Mouse (Mus musculus): Measurements from ENCODE around the gene Myo3a.
"Not testable (repeated sequence)": the region's sequence is repeated elsewhere in the genome, so short reads cannot be mapped to it uniquely, and the experiment has no call there.

Gene Myo3a

DNA sequence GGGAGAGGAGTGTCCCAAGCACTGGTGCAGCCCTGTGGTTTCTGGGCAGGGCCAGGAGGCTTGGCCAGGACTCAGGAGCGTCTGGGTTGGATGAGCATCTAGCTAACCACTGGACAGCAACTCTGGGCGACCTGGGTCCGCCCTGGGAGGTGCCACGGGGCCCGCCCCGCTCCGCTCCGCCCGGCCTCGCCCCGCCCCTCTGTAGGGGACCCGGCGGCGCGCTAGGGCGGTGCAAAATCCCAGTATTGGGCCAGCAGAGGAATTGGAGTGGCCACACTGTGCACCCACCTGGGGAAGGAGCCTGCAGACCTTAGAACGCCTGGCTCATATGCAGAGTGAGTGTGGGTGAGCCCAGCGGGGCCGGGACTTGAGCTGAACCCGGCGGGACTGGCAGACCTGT lies at the start of gene Myo3a:
Myo3a (plus strand) TSS at position 196 of the 400 bp plus-strand sequence.
- no peak for DNase-seq

DNA sequence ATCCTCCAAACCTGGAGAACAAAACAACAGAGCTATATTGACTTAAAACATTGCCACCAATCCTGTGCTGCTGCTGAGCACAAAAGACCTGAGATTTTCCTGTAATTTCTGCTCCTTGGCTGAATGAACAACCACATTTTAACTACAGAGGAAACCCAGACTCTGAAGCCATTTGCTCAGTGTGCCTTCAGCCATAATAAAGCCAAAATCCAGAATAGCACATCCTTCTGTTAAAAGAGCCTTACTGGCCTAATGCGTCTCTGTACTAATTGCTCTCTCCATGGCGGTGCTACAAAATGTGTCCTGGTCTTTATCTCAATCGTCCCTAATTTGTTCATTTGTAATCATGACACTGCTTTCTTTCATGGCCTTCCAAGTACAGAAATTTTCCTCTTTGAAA lies 23.2 kb downstream of the Myo3a start:
- DNase-seq, result no peak

DNA sequence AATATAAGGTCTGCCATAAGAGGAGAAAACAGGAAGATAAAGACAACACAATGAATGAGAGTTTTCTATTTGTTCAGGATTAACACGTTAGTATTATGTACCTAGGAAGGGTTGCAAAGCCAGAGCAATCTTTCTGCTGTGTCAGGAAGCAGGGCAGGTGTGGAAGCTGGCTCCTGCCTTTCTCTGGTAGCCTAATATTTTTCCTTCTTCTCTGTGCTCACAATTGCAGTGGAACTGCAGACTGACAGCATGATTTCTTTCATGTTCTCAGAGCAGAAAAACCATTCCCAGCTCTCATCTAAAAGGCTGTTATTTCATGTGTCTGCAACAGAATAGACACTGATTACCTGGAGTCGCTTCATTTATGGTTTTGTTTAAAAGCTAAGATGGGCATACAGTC lies 23.7 kb downstream of the Myo3a start:
- DNase-seq, result no peak

DNA sequence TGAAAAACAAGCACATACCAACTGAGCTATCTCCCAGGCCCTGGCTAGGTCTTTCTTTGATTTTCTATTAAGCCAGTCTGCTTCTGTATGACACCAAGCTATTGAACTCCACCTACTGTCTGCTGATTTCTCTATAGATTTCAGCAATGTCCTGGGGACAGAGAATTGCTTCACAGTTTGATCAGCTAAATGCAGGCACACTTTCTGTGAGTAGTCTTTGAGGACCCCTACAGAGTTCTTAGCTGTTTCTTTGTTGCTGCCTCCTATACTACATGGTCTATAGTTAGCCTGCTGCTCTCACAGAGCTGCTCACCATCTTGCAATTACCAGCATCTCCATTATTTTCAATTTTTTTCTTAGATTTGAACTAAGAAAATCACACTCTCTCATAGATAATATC lies 28.3 kb downstream of the Myo3a start:
- no peak for DNase-seq

DNA sequence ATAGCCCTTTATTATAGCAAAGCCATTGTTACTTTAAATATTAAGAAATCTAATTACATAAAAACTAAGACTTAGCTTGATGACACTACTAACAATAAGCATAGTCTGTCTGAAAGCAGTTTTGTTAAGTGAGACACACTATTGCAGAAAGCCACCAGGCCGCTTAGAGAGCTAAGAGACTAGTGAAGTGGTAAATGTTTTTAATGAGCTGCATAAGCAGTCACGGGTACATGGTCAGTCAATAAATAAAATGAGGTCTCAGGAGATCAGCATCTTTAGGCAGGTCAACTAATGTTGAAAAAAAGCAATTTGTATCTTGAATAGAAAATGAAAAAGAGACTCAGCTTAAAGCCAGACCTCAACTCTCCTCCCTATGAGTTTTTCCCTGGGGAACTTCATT lies 44.3 kb downstream of the Myo3a start:
- DNase-seq, result no peak

DNA sequence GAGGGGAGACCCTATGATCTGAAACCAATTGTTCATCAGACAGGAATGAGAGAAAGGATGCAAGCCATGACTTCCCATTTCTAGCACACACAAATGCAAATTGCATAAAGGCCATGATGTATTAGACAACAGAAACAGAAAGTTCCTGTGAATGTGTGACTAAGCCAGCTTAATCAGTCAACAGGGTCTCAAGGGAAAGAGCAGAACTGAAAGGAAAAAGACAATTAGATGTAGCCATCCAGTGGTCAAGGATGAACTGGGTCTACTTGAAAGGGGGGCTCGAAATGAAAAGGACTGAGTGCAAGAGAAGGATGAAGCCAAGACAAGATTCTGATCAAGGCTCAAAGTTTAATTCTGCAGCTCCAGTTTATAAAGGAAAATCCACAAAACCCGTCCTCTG lies 58.1 kb downstream of the Myo3a start:
- DNase-seq, result no peak

DNA sequence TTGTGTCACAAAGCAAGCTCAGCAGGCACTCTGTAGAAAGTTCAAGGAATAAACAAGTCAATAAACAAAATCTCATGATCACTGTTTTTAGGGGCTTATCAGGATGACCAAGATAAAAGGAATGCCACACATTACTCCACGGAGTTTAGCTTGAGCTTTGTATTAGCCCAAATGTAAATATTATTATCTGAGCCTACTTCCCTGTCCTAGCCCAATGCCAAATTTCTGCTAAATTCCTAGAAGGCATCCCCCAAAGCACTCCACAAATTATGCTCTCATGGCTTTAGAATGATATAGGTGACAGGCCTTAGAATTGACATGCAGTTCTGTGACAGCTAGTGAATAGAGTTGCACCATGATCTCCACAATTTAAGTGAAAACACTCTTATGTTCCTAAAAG lies 58.5 kb downstream of the Myo3a start:
- DNase-seq, result no peak

DNA sequence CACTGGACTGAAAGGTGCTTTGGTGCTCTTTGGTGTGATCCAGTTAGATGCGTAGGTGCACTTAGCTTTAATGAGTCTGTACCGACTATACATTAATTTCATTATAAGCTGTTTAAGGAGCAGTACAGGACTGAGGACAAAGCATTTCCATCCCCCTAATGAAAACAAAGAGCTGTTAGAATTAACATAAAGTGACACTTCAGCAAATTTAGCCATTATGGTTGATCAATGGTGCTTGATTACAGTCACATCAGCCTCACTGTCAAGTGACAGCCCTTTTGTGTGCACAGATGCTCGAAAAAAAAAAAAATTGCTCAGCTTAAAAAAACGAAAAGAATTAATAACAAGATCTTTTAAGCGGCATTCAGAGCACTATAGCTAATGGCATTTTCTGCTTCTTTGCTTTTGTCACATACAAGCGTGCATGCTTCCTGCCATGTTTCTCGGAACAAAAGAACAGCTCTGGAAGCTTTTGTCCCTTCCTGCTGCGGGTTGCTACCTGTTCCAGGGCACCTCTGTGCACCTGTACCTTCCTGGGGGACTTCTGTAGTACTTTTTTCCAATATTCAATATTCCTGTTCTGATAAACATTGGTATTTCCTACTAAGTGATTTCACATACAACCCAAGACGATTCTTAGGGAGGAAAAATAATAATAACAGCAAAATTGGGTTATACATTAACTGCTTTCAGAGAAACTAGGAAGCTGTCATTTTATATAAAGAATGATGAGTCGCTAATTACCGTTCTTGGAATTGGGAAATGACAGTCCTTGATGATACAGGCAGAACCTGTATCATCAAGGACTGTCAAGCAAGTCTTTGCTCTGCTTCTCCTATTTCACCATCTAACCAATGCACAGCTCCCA lies 66.5 kb downstream of the Myo3a start:
- DNase-seq, result no peak

DNA sequence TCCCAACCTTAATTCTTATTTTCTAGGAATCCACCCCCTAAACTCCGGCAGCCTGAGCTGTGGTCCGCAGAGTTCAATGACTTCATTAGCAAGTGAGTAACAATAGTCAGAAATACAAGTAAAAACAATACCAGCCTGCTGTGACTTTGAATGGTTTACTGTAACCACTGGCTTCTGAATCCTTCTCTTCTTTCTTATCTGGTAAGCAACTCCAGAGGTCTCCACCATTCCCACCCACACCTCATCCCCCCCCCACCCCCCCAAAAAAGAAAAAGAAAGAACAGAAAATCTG lies 67.1 kb downstream of the Myo3a start:
- DNase-seq, result no peak

DNA sequence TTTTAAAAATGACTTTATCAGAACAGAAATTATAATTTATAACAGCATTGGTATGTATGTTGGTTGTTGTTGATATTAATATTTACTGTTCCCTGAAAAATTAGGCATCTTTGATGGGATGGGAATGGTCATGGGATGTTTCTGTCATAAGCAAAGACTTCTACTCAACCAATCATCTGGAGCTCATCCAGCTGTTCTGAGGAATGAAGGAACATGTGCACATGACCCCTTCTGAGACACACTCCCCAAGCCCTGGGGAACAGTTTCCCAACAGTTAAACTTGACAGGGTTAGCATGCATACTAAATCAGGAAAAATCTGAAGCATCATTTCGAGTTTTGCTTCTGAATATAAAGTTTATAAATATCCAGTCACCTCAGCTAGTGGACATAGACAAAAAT lies 70.6 kb downstream of the Myo3a start:
- no peak for DNase-seq

DNA sequence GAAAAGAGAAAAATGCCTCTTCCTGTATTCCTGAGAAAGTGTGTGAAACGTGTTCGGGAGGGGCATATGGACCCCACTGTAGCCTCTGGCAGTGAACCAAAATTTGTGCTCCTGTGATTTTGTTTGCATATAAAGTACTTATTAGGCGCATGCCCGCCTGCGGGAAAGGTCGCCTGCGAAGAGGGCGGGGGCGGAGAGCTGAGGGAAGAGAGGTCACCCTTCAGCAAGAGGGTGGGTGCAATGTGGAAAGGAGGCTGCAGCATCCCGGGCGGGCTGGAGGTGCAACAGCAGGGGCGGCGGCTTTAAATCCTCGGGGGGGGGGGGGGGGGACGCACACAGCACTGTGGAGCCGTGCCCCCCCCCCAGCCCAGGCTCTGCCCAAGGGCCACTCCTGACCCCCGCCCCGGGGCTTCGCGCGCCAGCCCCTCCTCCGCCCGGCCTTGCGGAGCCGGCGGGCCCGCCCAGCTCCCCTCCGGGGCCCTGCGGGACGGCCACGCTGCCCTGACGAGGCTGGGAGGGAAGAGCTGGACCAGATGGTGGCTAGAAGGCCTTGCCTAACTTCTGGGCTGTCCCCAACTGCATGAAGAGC lies 111.1 kb downstream of the Myo3a start:
- peak; percentile 5 for DNase-seq

DNA sequence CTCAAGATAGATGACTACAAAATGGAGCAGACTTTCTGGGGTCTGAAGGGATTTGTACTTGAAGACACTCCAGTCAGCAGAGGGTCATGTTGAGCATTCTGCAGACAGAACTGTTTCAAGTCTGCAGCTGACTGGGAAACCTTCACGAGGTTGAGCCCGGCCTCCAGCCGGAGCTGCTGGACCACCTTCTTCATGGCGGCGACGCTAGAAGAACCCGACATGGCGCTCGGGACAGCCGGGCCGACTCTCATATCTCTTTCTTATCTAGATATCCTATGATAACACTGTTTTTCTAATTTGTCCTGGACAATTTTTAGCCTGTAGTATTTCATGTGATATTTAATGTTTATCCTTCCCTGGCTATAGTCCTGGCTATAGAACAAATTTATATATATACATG lies 183.2 kb downstream of the Myo3a start:
- not testable (repeated sequence) for DNase-seq

DNA sequence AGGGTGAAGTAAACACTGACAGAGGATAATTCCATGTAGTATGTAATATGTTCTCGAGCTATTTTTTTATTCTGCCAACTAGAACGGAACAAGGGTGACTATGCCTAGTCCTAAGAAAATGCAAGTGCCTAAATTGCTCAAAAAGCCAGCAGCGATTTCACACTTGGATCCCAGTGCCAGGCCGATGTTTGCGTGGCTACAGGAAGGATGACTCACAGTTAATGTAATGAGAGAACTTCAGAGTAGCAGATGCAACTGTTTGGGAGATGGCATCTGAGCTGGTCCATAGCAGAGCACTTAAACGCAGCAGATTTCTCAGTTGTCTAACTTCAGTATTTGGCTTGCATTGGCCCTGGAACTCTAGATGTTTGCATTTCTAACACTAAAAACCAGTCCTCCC lies 321.1 kb downstream of the Myo3a start:
- DNase-seq, result no peak

DNA sequence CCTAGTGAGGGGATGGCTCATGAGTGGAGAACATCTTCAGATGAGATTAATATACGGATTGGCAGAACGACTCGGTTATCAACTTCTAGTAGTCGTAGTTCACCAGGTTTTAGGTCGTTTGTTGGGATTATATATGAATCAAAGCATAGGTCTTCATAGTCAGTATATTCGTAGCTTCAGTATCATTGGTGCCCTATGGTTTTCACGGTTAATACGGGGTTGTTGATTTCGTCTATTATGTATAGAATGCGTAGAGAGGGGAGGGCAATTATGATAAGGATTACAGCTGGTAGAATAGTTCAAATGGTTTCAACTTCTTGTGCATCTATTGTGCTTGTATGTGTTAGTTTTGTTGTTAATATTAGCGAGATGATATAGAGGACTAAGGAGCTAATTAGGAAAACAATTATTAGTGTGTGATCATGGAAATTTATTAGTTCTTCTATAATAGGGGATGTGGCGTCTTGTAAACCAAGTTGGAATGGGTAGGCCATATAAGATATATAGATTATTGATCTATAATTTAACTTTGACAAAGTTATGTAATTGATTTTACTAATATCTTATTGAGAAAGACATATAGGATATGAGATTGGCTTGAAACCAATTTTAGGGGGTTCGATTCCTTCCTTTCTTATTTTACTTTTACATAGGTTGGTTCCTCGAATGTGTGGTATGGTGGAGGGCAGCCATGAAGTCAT lies 360.3 kb downstream of the Myo3a start:
- not testable (repeated sequence) for DNase-seq

DNA sequence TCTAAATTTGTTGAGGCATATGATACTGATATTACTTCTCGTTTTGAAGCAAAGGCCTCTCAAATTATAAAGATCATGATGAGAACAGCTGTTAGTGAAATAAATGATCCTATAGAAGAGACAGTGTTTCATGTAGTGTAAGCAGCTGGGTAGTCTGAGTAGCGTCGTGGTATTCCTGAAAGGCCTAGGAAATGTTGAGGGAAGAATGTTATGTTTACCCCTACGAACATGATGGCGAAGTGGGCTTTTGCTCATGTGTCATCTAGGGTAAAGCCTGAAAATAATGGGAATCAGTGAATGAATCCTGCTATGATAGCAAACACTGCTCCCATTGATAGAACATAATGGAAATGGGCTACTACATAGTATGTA lies 360.9 kb downstream of the Myo3a start:
- not testable (repeated sequence) for DNase-seq

DNA sequence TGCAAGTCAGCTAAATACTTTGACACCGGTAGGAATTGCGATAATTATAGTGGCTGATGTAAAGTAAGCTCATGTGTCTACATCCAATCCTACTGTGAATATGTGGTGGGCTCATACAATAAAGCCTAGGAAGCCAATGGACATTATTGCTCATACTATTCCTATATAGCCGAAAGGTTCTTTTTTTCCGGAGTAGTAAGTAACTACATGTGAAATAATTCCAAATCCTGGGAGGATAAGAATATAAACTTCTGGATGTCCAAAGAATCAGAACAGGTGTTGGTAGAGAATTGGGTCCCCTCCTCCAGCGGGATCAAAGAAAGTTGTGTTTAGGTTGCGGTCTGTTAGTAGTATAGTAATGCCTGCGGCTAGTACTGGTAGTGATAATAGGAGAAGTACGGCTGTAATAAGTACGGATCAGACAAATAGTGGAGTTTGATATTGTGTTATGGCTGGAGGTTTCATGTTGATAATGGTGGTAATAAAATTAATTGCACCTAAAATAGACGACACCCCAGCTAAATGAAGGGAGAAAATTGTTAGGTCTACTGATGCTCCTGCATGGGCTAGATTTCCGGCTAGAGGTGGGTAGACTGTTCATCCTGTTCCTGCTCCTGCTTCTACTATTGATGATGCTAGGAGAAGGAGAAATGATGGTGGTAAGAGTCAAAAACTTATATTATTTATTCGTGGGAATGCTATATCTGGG lies 361.5 kb downstream of the Myo3a start:
- DNase-seq, result not testable (repeated sequence)

DNA sequence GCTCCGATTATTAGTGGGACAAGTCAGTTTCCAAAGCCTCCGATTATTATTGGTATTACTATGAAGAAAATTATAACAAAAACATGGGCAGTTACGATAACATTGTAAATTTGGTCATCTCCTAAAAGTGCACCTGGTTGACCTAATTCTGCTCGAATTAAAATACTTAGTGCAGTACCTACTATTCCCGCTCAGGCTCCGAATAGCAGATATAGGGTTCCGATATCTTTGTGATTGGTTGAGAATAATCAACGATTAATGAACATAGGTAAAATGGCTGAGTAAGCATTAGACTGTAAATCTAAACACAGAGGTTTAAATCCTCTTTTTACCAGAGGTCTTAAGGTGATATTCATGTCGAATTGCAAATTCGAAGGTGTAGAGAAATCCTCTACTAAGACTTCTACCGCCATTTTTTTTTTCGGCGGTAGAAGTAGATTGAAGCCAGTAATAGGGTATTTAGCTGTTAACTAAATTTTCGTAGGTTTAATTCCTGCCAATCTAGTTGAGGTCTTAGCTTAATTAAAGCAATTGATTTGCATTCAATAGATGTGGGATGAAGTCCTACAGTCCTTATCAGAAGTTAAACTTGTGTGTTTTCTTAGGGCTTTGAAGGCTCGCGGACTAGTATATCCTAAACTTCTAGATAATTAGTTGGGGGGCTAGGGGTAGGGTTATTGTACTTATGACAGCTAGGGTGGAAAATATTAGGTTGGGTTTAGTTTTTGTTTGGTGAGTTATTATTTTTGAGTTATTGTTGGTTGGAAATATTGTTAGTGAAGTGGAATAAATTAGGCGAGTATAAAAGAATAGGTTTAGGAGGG lies 362.3 kb downstream of the Myo3a start:
- DNase-seq, result not testable (repeated sequence)

DNA sequence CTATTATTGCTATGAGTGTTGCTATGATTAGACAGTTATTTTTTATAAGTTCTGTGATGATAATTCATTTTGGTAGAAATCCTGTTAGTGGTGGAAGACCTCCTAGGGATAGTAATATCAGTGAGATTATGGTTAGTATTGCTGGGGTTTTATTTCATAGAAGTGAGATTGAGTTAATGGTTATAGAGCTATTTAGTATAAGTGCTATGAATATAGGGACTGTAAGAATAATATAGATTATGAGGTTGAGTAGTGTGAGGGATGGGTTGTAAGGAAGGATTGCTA lies 362.8 kb downstream of the Myo3a start:
- DNase-seq, result no peak

DNA sequence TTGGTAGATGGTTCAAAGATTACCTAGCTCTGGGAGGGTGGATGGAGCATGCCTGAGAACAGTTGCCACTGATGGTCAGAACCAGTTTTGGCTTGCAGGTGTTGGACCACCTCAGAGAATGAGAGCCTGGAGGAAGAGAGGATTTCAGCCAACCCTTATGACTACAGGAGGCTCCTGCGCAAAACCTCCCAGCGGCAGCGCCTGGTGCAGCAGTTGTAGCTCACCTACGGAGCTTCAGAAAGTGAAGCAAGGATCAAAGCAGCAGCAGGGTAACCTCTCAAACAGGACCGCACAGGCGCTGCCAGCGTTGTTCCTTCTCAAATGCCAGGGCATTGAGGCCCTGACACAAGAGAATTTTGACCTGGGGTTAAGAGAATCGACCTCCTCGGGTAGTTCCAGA lies 390.6 kb downstream of the Myo3a start:
- no peak for DNase-seq

DNA sequence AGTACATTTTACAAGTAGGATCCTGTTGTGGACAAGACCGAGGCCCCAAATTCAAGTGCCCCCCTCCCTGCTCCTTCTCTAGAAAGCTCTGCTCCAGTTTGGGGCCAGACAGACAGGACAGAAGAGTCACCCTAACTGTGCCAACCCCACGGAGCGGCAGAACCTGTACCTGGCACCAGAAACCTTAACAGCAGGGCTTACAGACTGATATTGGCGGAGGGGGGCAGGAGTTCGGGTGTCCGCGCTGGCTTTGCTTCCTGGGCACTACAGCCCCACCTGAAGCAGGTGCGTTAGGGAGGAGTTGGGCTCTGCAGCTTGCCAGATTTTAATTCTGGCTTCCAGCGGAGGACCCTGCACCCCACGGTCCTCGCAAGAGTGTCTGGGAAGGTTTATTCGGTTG lies 392.1 kb downstream of the Myo3a start:
- DNase-seq, result no peak

DNA sequence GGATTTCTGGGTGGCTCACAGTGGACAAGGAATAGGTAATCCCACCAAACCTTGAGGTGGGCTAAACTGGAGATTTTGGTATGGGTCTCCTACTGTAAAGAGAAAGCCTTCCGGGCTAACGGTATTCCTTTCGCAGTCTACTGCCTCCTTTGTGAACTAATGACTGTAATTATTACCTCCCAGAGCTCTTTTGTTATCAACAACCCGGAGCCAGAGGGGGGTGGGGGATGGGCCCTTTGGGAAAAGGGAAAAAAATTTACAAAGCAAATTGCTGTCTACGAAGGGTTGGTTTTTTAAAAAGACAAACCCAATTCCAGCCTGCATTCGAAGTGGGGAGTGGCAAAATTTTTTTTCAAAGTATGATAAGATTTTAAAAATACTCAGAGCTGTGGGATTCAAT lies 392.7 kb downstream of the Myo3a start:
- DNase-seq, result no peak

DNA sequence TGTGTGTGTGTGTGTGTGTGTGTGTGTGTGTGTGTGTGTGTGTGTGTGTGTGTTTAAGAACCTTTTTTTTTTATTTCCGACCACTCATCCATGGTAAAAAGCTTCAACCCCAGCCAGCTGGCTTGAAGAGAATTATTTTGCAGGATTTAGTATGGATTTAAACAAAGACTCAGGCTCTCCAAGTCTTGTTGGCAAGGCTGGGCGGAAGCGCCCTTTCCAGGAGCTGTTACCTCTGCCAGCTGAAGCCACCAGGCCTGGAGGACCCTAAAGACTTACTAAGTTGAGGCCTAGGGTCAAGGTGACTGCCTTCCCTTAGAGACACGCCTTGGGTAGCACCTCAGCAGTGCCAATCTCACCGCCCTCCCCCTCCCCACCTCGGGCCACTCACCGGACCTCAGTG lies 393.2 kb downstream of the Myo3a start:
- no peak for DNase-seq

Data from cerebellum, adult 9-11 months (tissue).